Mouse (Mus musculus) gastrocnemius, postnatal 10 days (tissue): ENCODE data around the gene Igsf9. TPM values are rescaled to one million over a fixed set of nuclear protein-coding genes. Genes with fewer than 3 reads are reported as not detected.

Experiments
- DNase-seq: peaks from one replicate; pipeline ENCODE4 v3.0.0; 2021; ENCODE audit warnings: mixed read lengths
- total RNA-seq, 2 experiments: library from RNA; stranded (reverse); gene quantifications; 2 replicates each; pipeline ENCODE4 v1.2.3; 2021

The Igsf9 gene
- total RNA-seq, 2 experiments from 2014 or later: 0.56 to 0.86 TPM

- no peak for DNase-seq
Observed at GRCm38 (mm10) chr1:172519644-172520043, 38.1 kb downstream of the Igsf9 start.

- peak; percentile 59 for DNase-seq
Observed at GRCm38 (mm10) chr1:172520576-172521440, 39.2 kb downstream of the Igsf9 start, which contains the start of gene Cfap45. Cfap45 (plus strand) TSS chr1:172520801.

GRCm38 (mm10) chr1:172522524-172522923 is 40.9 kb downstream of the Igsf9 start:
- no peak for DNase-seq

- no peak for DNase-seq
Observed at GRCm38 (mm10) chr1:172523699-172524101, 42.1 kb downstream of the Igsf9 start.

GRCm38 (mm10) chr1:172525027-172525764 is 43.6 kb downstream of the Igsf9 start:
- no peak for DNase-seq

- no peak for DNase-seq
Observed at GRCm38 (mm10) chr1:172525971-172526370, 44.4 kb downstream of the Igsf9 start.

- no peak for DNase-seq
Observed at GRCm38 (mm10) chr1:172526380-172527081, 44.9 kb downstream of the Igsf9 start.

GRCm38 (mm10) chr1:172527431-172527830 is 45.8 kb downstream of the Igsf9 start:
- no peak for DNase-seq

GRCm38 (mm10) chr1:172528701-172529100 is 47.1 kb downstream of the Igsf9 start:
- peak; percentile 88 for DNase-seq

GRCm38 (mm10) chr1:172530544-172531220 is 49.1 kb downstream of the Igsf9 start:
- no peak for DNase-seq

- DNase-seq: no peak
Observed at GRCm38 (mm10) chr1:172532551-172532950, 51.0 kb downstream of the Igsf9 start.

GRCm38 (mm10) chr1:172535116-172535515 is 53.5 kb downstream of the Igsf9 start:
- no peak for DNase-seq

- DNase-seq: no peak
Observed at GRCm38 (mm10) chr1:172539827-172540226, 58.2 kb downstream of the Igsf9 start.

- no peak for DNase-seq
Observed at GRCm38 (mm10) chr1:172540283-172540820, 58.8 kb downstream of the Igsf9 start.

- no peak for DNase-seq
Observed at GRCm38 (mm10) chr1:172546062-172546461, 64.5 kb downstream of the Igsf9 start.

Other genes starting within 250 kb of the Igsf9 start
- gene Atp1a4, start 223.4 kb upstream of the Igsf9 start, total RNA-seq: under 1 TPM; 0.61 to 0.66 TPM
- 10 to 100 TPM; 15.4 to 19.1 TPM for gene Igsf8, start 220.1 kb upstream of the Igsf9 start, total RNA-seq
- gene Atp1a2, start 183.7 kb upstream of the Igsf9 start, total RNA-seq: 100 to 1,000 TPM; 695 to 761 TPM
- gene Kcnj9, start 152.5 kb upstream of the Igsf9 start, total RNA-seq: under 1 TPM; 0.07 to 0.14 TPM
- 1 to 10 TPM in 1 of 2 experiments, under 1 TPM in 1; 0.87 to 1.2 TPM for gene Kcnj10, start 140.6 kb upstream of the Igsf9 start, total RNA-seq
- 1 to 10 TPM; 5.6 to 6.9 TPM for gene Pigm, start 105.2 kb upstream of the Igsf9 start, total RNA-seq
- under 1 TPM; 0.42 to 0.72 TPM for gene Slamf9, start 6.4 kb upstream of the Igsf9 start, total RNA-seq
- 10 to 100 TPM; 75.0 to 98.1 TPM for gene Tagln2, start 18.3 kb downstream of the Igsf9 start, total RNA-seq
- 1 to 10 TPM in 1 of 2 experiments, under 1 TPM in 1; 0.75 to 1.1 TPM for gene Cfap45, start 39.0 kb downstream of the Igsf9 start, total RNA-seq
- gene Vsig8, start 74.2 kb downstream of the Igsf9 start, total RNA-seq: not detected
- not detected for gene Slamf8, start 108.8 kb downstream of the Igsf9 start, total RNA-seq
- gene Fcrl6, start 120.8 kb downstream of the Igsf9 start, total RNA-seq: not detected
- 10 to 100 TPM; 15.7 to 17.7 TPM for gene Dusp23, start 151.2 kb downstream of the Igsf9 start, total RNA-seq
- under 1 TPM in 1 of 2 experiments, not detected in 1; 0.16 TPM for gene Crp, start 216.3 kb downstream of the Igsf9 start, total RNA-seq